Mouse (Mus musculus): ENCODE results near the gene LTO1. TPM values are rescaled to one million over a fixed set of nuclear protein-coding genes. Genes with fewer than 3 reads are reported as not detected.
A peak's percentile ranks its signal among the peaks of the same experiment; 100 is the strongest.

Gene LTO1
- polyA plus RNA-seq, 1 experiment from 2014 or later, result 8.3 TPM

GRCm38 (mm10) chr7:144908705-144909104 is 6.2 kb upstream of the LTO1 start:
- whole genome bisulfite sequencing (ENCODE audit: insufficient replicate concordance), result 39% methylated on average over 7 of the region's 7 CpGs
- ATAC-seq (ENCODE audit: insufficient read depth), result no peak
- Histone ChIP-seq H3K4me3 (replicated peaks) (no peak overlapping the region), H3K27ac (replicated peaks) (no peak overlapping the region), H3K4me2 (no peak overlapping the region), H3K4me1 (replicated peaks) (peaks cover 8% of the 10 kb centered on the region; the same call in 1 of the 2 replicates), H3K27me3 (peaks cover 34% of the 10 kb centered on the region), H3K9ac (no peak overlapping the region), H3K9me3 (replicated peaks) (no peaks in the 10 kb centered on the region), H3K36me3 (replicated peaks) (no peaks in the 10 kb centered on the region)

GRCm38 (mm10) chr7:144911121-144911520 is 3.8 kb upstream of the LTO1 start:
- Histone ChIP-seq H3K9ac (no peak overlapping the region), H3K27me3 (peaks cover 24% of the 10 kb centered on the region), H3K4me1 (replicated peaks) (peaks cover 22% of the 10 kb centered on the region), H3K36me3 (replicated peaks) (no peaks in the 10 kb centered on the region), H3K9me3 (replicated peaks) (no peaks in the 10 kb centered on the region), H3K4me3 (replicated peaks) (no peak overlapping the region), H3K4me2 (no peak overlapping the region), H3K27ac (replicated peaks) (no peak overlapping the region)
- WGBS (ENCODE audit: insufficient replicate concordance), result 65% methylated on average over 1 of the region's 1 CpGs
- ATAC-seq (ENCODE audit: insufficient read depth), result no peak

GRCm38 (mm10) chr7:144912897-144913296 is 2.0 kb upstream of the LTO1 start:
- H3K9me3 ChIP-seq (replicated peaks), result no peaks in the 10 kb centered on the region
- WGBS (ENCODE audit: insufficient replicate concordance), result 59% methylated on average over 4 of the region's 4 CpGs
- no peak overlapping the region for H3K9ac ChIP-seq
- no peak overlapping the region for H3K4me3 ChIP-seq (replicated peaks)
- no peak for ATAC-seq (ENCODE audit: insufficient read depth)
- 0 out of 2 replicates have a peak, but pooled peaks cover 6% of the 10 kb centered on the region for H3K36me3 ChIP-seq (replicated peaks)
- H3K4me1 ChIP-seq (replicated peaks), result peaks cover 20% of the 10 kb centered on the region
- H3K27ac ChIP-seq (replicated peaks), result no peak overlapping the region
- H3K27me3 ChIP-seq, result peaks cover 15% of the 10 kb centered on the region; the same call in 1 of the 2 replicates
- H3K4me2 ChIP-seq, result no peak overlapping the region

GRCm38 (mm10) chr7:144914296-144914947 is 478 bp upstream of the LTO1 start:
- 7% methylated on average over 17 of the region's 17 CpGs for WGBS (ENCODE audit: insufficient replicate concordance)
- ATAC-seq (ENCODE audit: insufficient read depth), result peak; percentile 88
- Histone ChIP-seq H3K4me3 (replicated peaks) (peak overlapping the region; percentile 91), H3K27me3 (0 out of 2 replicates have a peak, but pooled peaks cover 4% of the 10 kb centered on the region), H3K9ac (peak overlapping the region; percentile 80; the same call in 1 of the 2 replicates), H3K4me1 (replicated peaks) (peaks cover 20% of the 10 kb centered on the region), H3K27ac (replicated peaks) (peak overlapping the region; percentile 71; the same call in 1 of the 2 replicates), H3K9me3 (replicated peaks) (no peaks in the 10 kb centered on the region), H3K4me2 (peak overlapping the region; percentile 93), H3K36me3 (replicated peaks) (peaks cover 18% of the 10 kb centered on the region)

- Histone ChIP-seq H3K9me3 (replicated peaks) (no peaks in the 10 kb centered on the region), H3K4me3 (replicated peaks) (no peak overlapping the region), H3K4me2 (no peak overlapping the region), H3K27ac (replicated peaks) (no peak overlapping the region), H3K9ac (no peak overlapping the region), H3K4me1 (replicated peaks) (peaks cover 20% of the 10 kb centered on the region), H3K36me3 (replicated peaks) (peaks cover 42% of the 10 kb centered on the region), H3K27me3 (no peaks in the 10 kb centered on the region)
- WGBS (ENCODE audit: insufficient replicate concordance), result 67% methylated on average over 1 of the region's 1 CpGs
- no peak for ATAC-seq (ENCODE audit: insufficient read depth)
Observed at GRCm38 (mm10) chr7:144918823-144919222, 3.9 kb downstream of the LTO1 start.

GRCm38 (mm10) chr7:144927591-144927990 is 12.7 kb downstream of the LTO1 start:
- no peak for ATAC-seq (ENCODE audit: insufficient read depth)

GRCm38 (mm10) chr7:144928009-144928888 is 13.3 kb downstream of the LTO1 start:
- Histone ChIP-seq H3K9ac (no peak overlapping the region), H3K9me3 (replicated peaks) (no peaks in the 10 kb centered on the region), H3K4me2 (no peak overlapping the region), H3K4me1 (replicated peaks) (peaks cover 11% of the 10 kb centered on the region), H3K4me3 (replicated peaks) (no peak overlapping the region), H3K27me3 (no peaks in the 10 kb centered on the region), H3K36me3 (replicated peaks) (0 out of 2 replicates have a peak, but pooled peaks cover 16% of the 10 kb centered on the region), H3K27ac (replicated peaks) (no peak overlapping the region)
- 0 out of 2 replicates have a peak, but pooled peaks have one; percentile 27 for ATAC-seq (ENCODE audit: insufficient read depth)
- 59% methylated on average over 4 of the region's 4 CpGs for WGBS (ENCODE audit: insufficient replicate concordance)

More at GRCm38 (mm10) chr7:144927591-144927990, 12.7 kb downstream of the LTO1 start:
- H3K9me3 ChIP-seq (replicated peaks), result no peaks in the 10 kb centered on the region
- no peak overlapping the region for H3K27ac ChIP-seq (replicated peaks)
- peaks cover 11% of the 10 kb centered on the region for H3K4me1 ChIP-seq (replicated peaks)
- no peak overlapping the region for H3K4me3 ChIP-seq (replicated peaks)
- WGBS (ENCODE audit: insufficient replicate concordance), result 51% methylated on average over 2 of the region's 2 CpGs
- no peak overlapping the region for H3K4me2 ChIP-seq
- no peaks in the 10 kb centered on the region for H3K27me3 ChIP-seq
- H3K9ac ChIP-seq, result no peak overlapping the region
- 0 out of 2 replicates have a peak, but pooled peaks cover 10% of the 10 kb centered on the region for H3K36me3 ChIP-seq (replicated peaks)

- WGBS (ENCODE audit: insufficient replicate concordance), result 70% methylated on average over 6 of the region's 6 CpGs
- H3K27ac ChIP-seq (replicated peaks), result no peak overlapping the region
- H3K36me3 ChIP-seq (replicated peaks), result 0 out of 2 replicates have a peak, but pooled peaks cover 21% of the 10 kb centered on the region
Observed at GRCm38 (mm10) chr7:144928889-144929210, 13.9 kb downstream of the LTO1 start.

GRCm38 (mm10) chr7:144929506-144929905 is 14.6 kb downstream of the LTO1 start:
- WGBS (ENCODE audit: insufficient replicate concordance), result 70% methylated on average over 8 of the region's 8 CpGs
- no peak for ATAC-seq (ENCODE audit: insufficient read depth)
- Histone ChIP-seq H3K9me3 (replicated peaks) (no peaks in the 10 kb centered on the region), H3K27me3 (no peaks in the 10 kb centered on the region), H3K9ac (no peak overlapping the region), H3K4me3 (replicated peaks) (no peak overlapping the region), H3K4me1 (replicated peaks) (peaks cover 11% of the 10 kb centered on the region), H3K27ac (replicated peaks) (no peak overlapping the region), H3K4me2 (no peak overlapping the region), H3K36me3 (replicated peaks) (peaks cover 22% of the 10 kb centered on the region; the same call in 1 of the 2 replicates)

More at GRCm38 (mm10) chr7:144928889-144929210, 13.9 kb downstream of the LTO1 start:
- Histone ChIP-seq H3K27me3 (no peaks in the 10 kb centered on the region), H3K9ac (no peak overlapping the region), H3K4me2 (no peak overlapping the region), H3K9me3 (replicated peaks) (no peaks in the 10 kb centered on the region), H3K4me1 (replicated peaks) (peaks cover 11% of the 10 kb centered on the region), H3K4me3 (replicated peaks) (no peak overlapping the region)
- ATAC-seq (ENCODE audit: insufficient read depth), result no peak

GRCm38 (mm10) chr7:144929931-144930330 is 15.0 kb downstream of the LTO1 start:
- Histone ChIP-seq H3K36me3 (replicated peaks) (peaks cover 20% of the 10 kb centered on the region; the same call in 1 of the 2 replicates), H3K4me2 (no peak overlapping the region), H3K27me3 (no peaks in the 10 kb centered on the region), H3K4me3 (replicated peaks) (no peak overlapping the region), H3K9me3 (replicated peaks) (no peaks in the 10 kb centered on the region), H3K4me1 (replicated peaks) (peaks cover 11% of the 10 kb centered on the region), H3K9ac (no peak overlapping the region), H3K27ac (replicated peaks) (no peak overlapping the region)
- 65% methylated on average over 5 of the region's 5 CpGs for WGBS (ENCODE audit: insufficient replicate concordance)
- no peak for ATAC-seq (ENCODE audit: insufficient read depth)

GRCm38 (mm10) chr7:144931778-144932177 is 16.9 kb downstream of the LTO1 start:
- Histone ChIP-seq H3K27ac (replicated peaks) (no peak overlapping the region), H3K27me3 (peaks cover 3% of the 10 kb centered on the region), H3K4me3 (replicated peaks) (no peak overlapping the region), H3K4me2 (no peak overlapping the region), H3K36me3 (replicated peaks) (peaks cover 26% of the 10 kb centered on the region; the same call in 1 of the 2 replicates), H3K9ac (no peak overlapping the region), H3K9me3 (replicated peaks) (no peaks in the 10 kb centered on the region), H3K4me1 (replicated peaks) (peaks cover 14% of the 10 kb centered on the region)
- ATAC-seq (ENCODE audit: insufficient read depth), result no peak
- 20% methylated on average over 3 of the region's 3 CpGs for WGBS (ENCODE audit: insufficient replicate concordance)

Measured in liver, embryonic 15.5 days (tissue).